In the genomic region with DNA sequence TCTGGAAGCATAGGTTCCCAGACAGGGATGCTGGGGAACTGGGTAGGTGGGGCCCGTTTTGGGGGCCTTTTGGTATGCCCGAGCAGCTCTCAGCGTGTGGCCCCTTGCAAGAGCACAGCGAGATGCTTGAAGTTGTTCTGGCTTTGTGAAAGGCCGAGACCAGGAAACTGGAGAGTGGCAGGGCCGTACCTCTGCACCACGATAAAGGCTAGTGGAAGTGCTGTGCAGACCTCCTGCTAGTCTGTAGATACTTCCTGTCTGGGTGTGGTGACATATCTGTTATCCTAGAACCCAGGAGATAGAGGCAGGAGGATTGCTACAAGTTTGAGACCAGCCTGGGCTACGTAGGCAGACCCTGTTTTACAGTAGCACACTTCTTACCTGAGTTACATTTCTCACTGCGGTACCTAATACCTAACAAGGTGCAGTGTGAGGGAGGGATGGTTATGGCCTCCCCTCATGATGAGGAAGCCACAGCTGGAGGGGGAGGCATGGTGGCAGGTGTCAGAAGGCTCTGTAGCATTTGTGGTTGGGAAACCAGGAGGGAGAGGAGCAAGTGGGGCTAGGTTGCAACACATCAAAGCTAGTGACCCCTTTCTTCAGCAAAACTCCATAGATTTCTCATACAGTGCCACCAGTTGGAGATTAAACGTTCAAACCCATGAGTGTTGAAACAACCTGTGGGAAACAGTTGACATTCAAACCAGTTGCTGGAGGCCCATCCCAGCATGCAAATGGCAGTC, we compare ENCODE assay signal across 27 mouse cellular contexts. TPM values are rescaled to one million over a fixed set of nuclear protein-coding genes. Genes with fewer than 3 reads are reported as not detected.
DNase-seq lines count a peak whose midpoint lies in the region; ATAC-seq and TF ChIP-seq lines count a peak whose summit lies in the region.
"Had no signal": no experiment of that assay in that cellular context is flagged by ENCODE, and none has a peak within 500 bp of the region (broad histone marks: within the 10 kb centered on the region; RNA-seq: fewer than 3 reads in every experiment).

No protein-coding gene starts in this region.

- peak overlapping the region; percentile 54 for H3K4me2 ChIP-seq in liver, embryonic 16.5 days (ENCODE audit: low read depth, low read length)
- H3K4me2 ChIP-seq: embryonic facial prominence, embryonic 15.5 days; forebrain, embryonic 12.5 days had no signal

- DNase-seq in R1 (ENCODE audit: low read depth, low spot score): peak; percentile 83
- DNase-seq in cerebellum, postnatal 36 days: no peak
- no peak for DNase-seq in layer of hippocampus, adult 11-12 months (ENCODE audit: low spot score)
- DNase-seq in left cerebral cortex, adult 18-20 months (ENCODE audit: low spot score in 2 of 2): no peak
- DNase-seq in thymus, adult 18-20 months: no peak
- DNase-seq: cerebellum, adult 11-12 months; cerebellum, postnatal 25 days; gastrocnemius, postnatal 10 days; kidney, postnatal 14 days; left cerebral cortex, postnatal 4 days; lung, postnatal 10 days; thymus, postnatal 25 days had no signal

- no peak for TF ChIP-seq CTCF in E14TG2a.4 (conservative IDR thresholded peaks at IDR 0.05; ENCODE audit: low read length)

- H3K9ac ChIP-seq in liver, embryonic 16.5 days (ENCODE audit: low read depth, low read length): peak overlapping the region; percentile 36; the same call in 1 of the 2 replicates
- H3K9ac ChIP-seq: embryonic facial prominence, embryonic 15.5 days; forebrain, embryonic 12.5 days had no signal

- ATAC-seq in granulocyte monocyte progenitor cell, adult 5-6 weeks (replicated peaks; ENCODE audit: poor library complexity, severe bottlenecking): peak; percentile 68
- peak; percentile 83 for ATAC-seq in liver, embryonic 16.5 days (ENCODE audit: low read depth)
- ATAC-seq: hindbrain, postnatal 0 days; intestine, postnatal 0 days had no signal

- WGBS in liver, embryonic 16.5 days (ENCODE audit: insufficient replicate concordance): 28% methylated on average over 10 of the region's 10 CpGs

- peaks cover 57% of the 10 kb centered on the region for H3K36me3 ChIP-seq in E14TG2a.4 (ENCODE audit: insufficient read depth, low read length)
- H3K36me3 ChIP-seq in liver, embryonic 16.5 days (ENCODE audit: control insufficient read depth, insufficient read depth): peaks cover 45% of the 10 kb centered on the region

- peak overlapping the region; percentile 88 for H3K27ac ChIP-seq in liver, embryonic 16.5 days (ENCODE audit: low read length)
- H3K27ac ChIP-seq: embryonic facial prominence, embryonic 15.5 days; forebrain, embryonic 12.5 days; heart, embryonic 10.5 days; hindbrain, embryonic 10.5 days; hindbrain, postnatal 0 days; left cerebral cortex, adult 2 months had no signal

- 0 out of 2 replicates have a peak overlapping the region, but pooled peaks have one; percentile 10 for H3K4me3 ChIP-seq in E14TG2a.4 (replicated peaks; ENCODE audit: low read length)
- 0 out of 2 replicates have a peak overlapping the region, but pooled peaks have one; percentile 2 for H3K4me3 ChIP-seq in liver, embryonic 16.5 days (ENCODE audit: low read depth, low read length)
- H3K4me3 ChIP-seq: embryonic facial prominence, embryonic 15.5 days; forebrain, embryonic 12.5 days; heart, embryonic 10.5 days; hindbrain, embryonic 10.5 days; left cerebral cortex, adult 2 months had no signal

- H3K4me1 ChIP-seq in E14TG2a.4 (replicated peaks; ENCODE audit: low read depth, low read length): peaks cover 81% of the 10 kb centered on the region
- peaks cover 78% of the 10 kb centered on the region for H3K4me1 ChIP-seq in liver, embryonic 16.5 days (ENCODE audit: control insufficient read depth, low read depth, low read length)
- H3K4me1 ChIP-seq: forebrain, embryonic 12.5 days; hindbrain, embryonic 10.5 days had no signal

- no peaks in the 10 kb centered on the region for H3K9me3 ChIP-seq in E14TG2a.4 (ENCODE audit: low read length)
- no peaks in the 10 kb centered on the region for H3K9me3 ChIP-seq in liver, embryonic 16.5 days (replicated peaks; ENCODE audit: control insufficient read depth, low read length)
- H3K9me3 ChIP-seq: embryonic facial prominence, embryonic 15.5 days; forebrain, embryonic 12.5 days; G1E; heart, embryonic 10.5 days; hindbrain, embryonic 10.5 days had no signal

- H3K27me3 ChIP-seq in E14TG2a.4 (ENCODE audit: insufficient read depth, low read length): no peaks in the 10 kb centered on the region
- H3K27me3 ChIP-seq in liver, embryonic 16.5 days (ENCODE audit: control insufficient read depth, insufficient read depth, low read depth, low read length): no peaks in the 10 kb centered on the region
- H3K27me3 ChIP-seq: embryonic facial prominence, embryonic 15.5 days; forebrain, embryonic 12.5 days had no signal

RNA-seq across cellular contexts. Expression of a gene that starts 14.7 kb away (rescaled TPM):
- total RNA-seq in granulocyte monocyte progenitor cell, adult 5-6 weeks (2014; fragmentation: Nextera tagmentation): not detected in 2 replicates
- total RNA-seq in granulocyte monocyte progenitor cell, adult 5-6 weeks (2017): not detected in 2 replicates
- polyA plus RNA-seq in liver, embryonic 16.5 days (2015; fragmentation: Nextera tagmentation; extraction: Ambion mirVana): 3.2 and 3.6 TPM in 2 replicates
- total RNA-seq in left cerebral cortex, adult 18-20 months (2021): 10 to 100 TPM; 42.6 to 55.9 TPM
- polyA plus RNA-seq: G1E had no signal

RNA-seq across cellular contexts. Expression of a gene that starts 34.8 kb away (rescaled TPM):
- total RNA-seq in granulocyte monocyte progenitor cell, adult 5-6 weeks (2014; fragmentation: Nextera tagmentation): 98.2 and 101 TPM in 2 replicates
- total RNA-seq in granulocyte monocyte progenitor cell, adult 5-6 weeks (2017): 35.0 and 39.1 TPM in 2 replicates
- polyA plus RNA-seq in liver, embryonic 16.5 days (2015; fragmentation: Nextera tagmentation; extraction: Ambion mirVana): 27.2 and 28.6 TPM in 2 replicates
- total RNA-seq in left cerebral cortex, adult 18-20 months (2021): 10 to 100 TPM; 49.3 to 50.4 TPM

RNA-seq across cellular contexts. Expression of a gene that starts 44.4 kb away (rescaled TPM):
- total RNA-seq in granulocyte monocyte progenitor cell, adult 5-6 weeks (2014; fragmentation: Nextera tagmentation): 39.8 and 56.0 TPM in 2 replicates
- 39.8 and 55.5 TPM in 2 replicates for total RNA-seq in granulocyte monocyte progenitor cell, adult 5-6 weeks (2017)
- 34.5 and 36.0 TPM in 2 replicates for polyA plus RNA-seq in liver, embryonic 16.5 days (2015; fragmentation: Nextera tagmentation; extraction: Ambion mirVana)
- total RNA-seq in left cerebral cortex, adult 18-20 months (2021): 10 to 100 TPM; 63.5 to 67.0 TPM

RNA-seq across cellular contexts. Expression of a gene that starts 47.3 kb away (rescaled TPM):
- total RNA-seq in granulocyte monocyte progenitor cell, adult 5-6 weeks (2014; fragmentation: Nextera tagmentation): not detected in 2 replicates
- total RNA-seq in granulocyte monocyte progenitor cell, adult 5-6 weeks (2017): not detected in 2 replicates
- polyA plus RNA-seq in liver, embryonic 16.5 days (2015; fragmentation: Nextera tagmentation; extraction: Ambion mirVana): not detected in 2 replicates
- total RNA-seq in left cerebral cortex, adult 18-20 months (2021): not detected
- total RNA-seq: adrenal gland, adult 18-20 months; G1E; gastrocnemius, postnatal 10 days; hindbrain, postnatal 0 days; left cerebral cortex, adult 2 months; left cerebral cortex, postnatal 4 days; liver, adult 2 months; midbrain, postnatal 0 days had no signal
- polyA plus RNA-seq: embryonic facial prominence, embryonic 15.5 days; forebrain, embryonic 12.5 days; G1E; heart, embryonic 10.5 days; heart, postnatal 0 days; hindbrain, embryonic 10.5 days; hindbrain, postnatal 0 days; liver, adult 2 months; midbrain, postnatal 0 days had no signal

Comparison
In these comparisons a context has a peak if more than half of its experiments do, and no peak if none do; other contexts are left out.
1. RNA of a gene that starts 14.7 kb away (total RNA-seq): 42.6 to 55.9 TPM in left cerebral cortex, adult 18-20 months; not detected in granulocyte monocyte progenitor cell, adult 5-6 weeks; every median in the first group is over 10 times any median in the second.